Mouse (Mus musculus): ENCODE measurements around the gene Gm5726. TPM values are rescaled to one million over a fixed set of nuclear protein-coding genes. Genes with fewer than 3 reads are reported as not detected.
"Not testable (repeated sequence)": the region's sequence is repeated elsewhere in the genome, so short reads cannot be mapped to it uniquely, and the experiment has no call there.

Gene Gm5726
- not detected in 2 replicates for polyA plus RNA-seq (2015; fragmentation: Nextera tagmentation; extraction: Ambion mirVana)

DNA sequence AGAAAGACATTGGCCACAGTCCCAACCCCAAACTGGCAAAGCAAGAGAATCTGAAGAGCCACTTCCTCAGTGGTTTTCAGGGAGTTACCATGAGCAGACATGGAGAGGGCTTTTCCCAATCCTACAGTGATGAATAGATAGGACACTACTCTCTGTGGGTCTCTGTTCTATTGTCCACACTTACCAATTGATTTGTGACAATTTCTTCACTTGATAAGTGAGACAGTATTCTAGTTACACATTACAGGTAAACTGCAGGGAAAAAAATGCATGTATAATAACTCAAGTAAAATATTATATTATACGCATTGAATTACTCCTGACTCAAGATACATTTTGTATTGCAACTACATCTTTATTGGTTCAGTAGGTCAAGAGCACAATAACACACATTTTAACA, at the start of gene Gm5726:
Gene Gm5726, minus strand, starts transcription at position 101 of the 400 bp plus-strand sequence.
- no CpG with 5 or more reads among the region's 1 CpGs for WGBS (ENCODE audit: insufficient replicate concordance)
- not testable (repeated sequence) for H3K4me3 ChIP-seq (replicated peaks); H3K27ac ChIP-seq; H3K27me3 ChIP-seq; ATAC-seq (ENCODE audit: low read depth); H3K9me3 ChIP-seq (replicated peaks); H3K4me2 ChIP-seq; DNase-seq; H3K4me1 ChIP-seq (replicated peaks); H3K36me3 ChIP-seq; H3K9ac ChIP-seq

DNA sequence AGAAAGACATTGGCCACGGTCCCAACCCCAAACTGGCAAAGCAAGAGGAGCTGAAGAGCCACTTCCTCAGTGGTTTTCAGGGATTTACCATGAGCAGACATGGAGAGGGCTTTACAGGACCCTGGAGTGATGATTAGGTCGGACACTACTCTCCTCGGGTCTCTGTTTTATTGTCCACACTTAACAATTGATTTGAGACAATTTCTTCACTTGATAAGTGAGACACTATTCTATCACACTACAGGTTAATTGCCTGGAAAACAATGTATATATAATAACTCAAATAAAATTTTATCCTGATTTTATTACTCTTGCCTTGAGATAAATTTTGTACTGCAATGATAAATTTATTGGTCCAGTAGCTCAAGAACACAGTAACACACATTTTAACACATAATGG, 30.6 kb upstream of the Gm5726 start, which contains the start of gene Gm4141:
Gene Gm4141, minus strand, starts transcription at position 101 of the 400 bp plus-strand sequence.
- not testable (repeated sequence) for H3K27ac ChIP-seq; H3K9me3 ChIP-seq (replicated peaks); H3K4me3 ChIP-seq (replicated peaks); H3K9ac ChIP-seq; H3K4me1 ChIP-seq (replicated peaks); H3K27me3 ChIP-seq; ATAC-seq (ENCODE audit: low read depth); H3K36me3 ChIP-seq; DNase-seq; H3K4me2 ChIP-seq
- no CpG with 5 or more reads among the region's 3 CpGs for WGBS (ENCODE audit: insufficient replicate concordance)

DNA sequence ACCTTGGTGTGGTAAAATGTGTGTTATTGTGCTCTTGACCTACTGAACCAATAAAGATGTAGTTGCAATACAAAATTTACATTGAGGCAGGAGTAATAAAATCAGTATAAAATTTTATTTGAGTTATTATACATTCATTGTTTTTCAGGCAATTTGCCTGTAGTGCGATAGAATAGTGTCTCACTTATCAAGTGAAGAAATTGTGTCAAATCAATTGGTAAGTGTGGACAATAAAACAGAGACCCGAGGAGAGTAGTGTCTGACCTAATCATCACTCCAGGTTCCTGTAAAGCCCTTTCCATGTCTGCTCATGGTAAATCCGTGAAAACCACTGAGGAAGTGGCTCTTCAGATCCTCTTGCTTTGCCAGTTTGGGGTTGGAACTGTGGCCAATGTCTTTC, 12.0 kb downstream of the Gm5726 start, which contains the start of gene Vmn1r104:
Gene Vmn1r104, plus strand, starts transcription at position 301 of the 400 bp plus-strand sequence.
- DNase-seq; H3K9me3 ChIP-seq (replicated peaks); H3K27me3 ChIP-seq; H3K4me1 ChIP-seq (replicated peaks); H3K4me3 ChIP-seq (replicated peaks); H3K9ac ChIP-seq; H3K36me3 ChIP-seq; H3K4me2 ChIP-seq; H3K27ac ChIP-seq; ATAC-seq (ENCODE audit: low read depth): not testable (repeated sequence)
- no CpG with 5 or more reads among the region's 3 CpGs for WGBS (ENCODE audit: insufficient replicate concordance)

DNA sequence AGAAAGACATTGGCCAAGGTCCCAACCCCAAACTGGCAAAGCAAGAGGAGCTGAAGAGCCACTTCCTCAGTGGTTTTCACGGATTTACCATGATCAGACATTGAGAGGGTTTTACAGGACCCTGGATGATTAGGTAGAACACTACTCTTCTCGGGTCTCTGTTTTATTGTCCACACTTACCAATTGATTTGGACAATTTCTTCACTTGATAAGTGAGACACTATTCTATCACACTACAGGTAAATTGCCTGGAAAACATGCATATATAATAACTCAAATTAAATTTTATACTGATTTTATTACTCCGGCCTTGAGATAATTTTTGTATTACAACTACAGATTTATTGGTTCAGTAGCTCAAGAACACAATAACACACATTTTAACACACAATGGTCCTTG, 35.1 kb downstream of the Gm5726 start, which contains the start of gene Vmn1r103:
Gene Vmn1r103, minus strand, starts transcription at position 101 of the 400 bp plus-strand sequence.
- ATAC-seq (ENCODE audit: low read depth); H3K4me2 ChIP-seq; H3K27ac ChIP-seq; H3K4me1 ChIP-seq (replicated peaks); H3K9ac ChIP-seq; H3K9me3 ChIP-seq (replicated peaks); H3K36me3 ChIP-seq; DNase-seq; H3K4me3 ChIP-seq (replicated peaks); H3K27me3 ChIP-seq: not testable (repeated sequence)
- WGBS (ENCODE audit: insufficient replicate concordance) = no CpG with 5 or more reads among the region's 3 CpGs

Other genes starting within 250 kb of the Gm5726 start
- not detected in 2 replicates for gene Gm4133, start 211.7 kb downstream of the Gm5726 start, polyA plus RNA-seq (2015; fragmentation: Nextera tagmentation; extraction: Ambion mirVana)
- gene Gm5728, start 170.3 kb downstream of the Gm5726 start, polyA plus RNA-seq (2015; fragmentation: Nextera tagmentation; extraction: Ambion mirVana) = not detected in 2 replicates
- gene Vmn1r100, start 127.8 kb downstream of the Gm5726 start, polyA plus RNA-seq (2015; fragmentation: Nextera tagmentation; extraction: Ambion mirVana) = not detected in 2 replicates
- gene Vmn1r101, start 103.2 kb downstream of the Gm5726 start, polyA plus RNA-seq (2015; fragmentation: Nextera tagmentation; extraction: Ambion mirVana) = not detected in 2 replicates
- not detected in 2 replicates for gene Gm10670, start 70.8 kb downstream of the Gm5726 start, polyA plus RNA-seq (2015; fragmentation: Nextera tagmentation; extraction: Ambion mirVana)
- not detected in 2 replicates for gene Vmn1r103, start 35.2 kb downstream of the Gm5726 start, polyA plus RNA-seq (2015; fragmentation: Nextera tagmentation; extraction: Ambion mirVana)
- gene Vmn1r104, start 11.9 kb downstream of the Gm5726 start, polyA plus RNA-seq (2015; fragmentation: Nextera tagmentation; extraction: Ambion mirVana) = not detected in 2 replicates
- gene Gm4141, start 30.5 kb upstream of the Gm5726 start, polyA plus RNA-seq (2015; fragmentation: Nextera tagmentation; extraction: Ambion mirVana) = not detected in 2 replicates
- gene Gm4513, start 53.3 kb upstream of the Gm5726 start, polyA plus RNA-seq (2015; fragmentation: Nextera tagmentation; extraction: Ambion mirVana) = not detected in 2 replicates
- gene Vmn1r107, start 123.2 kb upstream of the Gm5726 start, polyA plus RNA-seq (2015; fragmentation: Nextera tagmentation; extraction: Ambion mirVana) = not detected in 2 replicates
- gene Vmn1r111, start 157.5 kb upstream of the Gm5726 start, polyA plus RNA-seq (2015; fragmentation: Nextera tagmentation; extraction: Ambion mirVana) = not detected in 2 replicates
- not detected in 2 replicates for gene Gm10668, start 184.9 kb upstream of the Gm5726 start, polyA plus RNA-seq (2015; fragmentation: Nextera tagmentation; extraction: Ambion mirVana)
- gene Vmn1r112, start 225.4 kb upstream of the Gm5726 start, polyA plus RNA-seq (2015; fragmentation: Nextera tagmentation; extraction: Ambion mirVana) = not detected in 2 replicates
- gene Vmn1r113, start 241.5 kb upstream of the Gm5726 start, polyA plus RNA-seq (2015; fragmentation: Nextera tagmentation; extraction: Ambion mirVana) = not detected in 2 replicates